Mouse (Mus musculus) G1E (cell line): Measurements from ENCODE around the gene Ppp1r1a. TPM values are rescaled to one million over a fixed set of nuclear protein-coding genes. Genes with fewer than 3 reads are reported as not detected.

Experiments
- ATAC-seq: 2 replicates; pipeline ENCODE4 v1.8.0; 2016; ENCODE audit warnings: mild to moderate bottlenecking; ENCODE audit not compliant: insufficient number of reproducible peaks, poor library complexity, low FRiP score, severe bottlenecking; ENCODE audit errors: extremely low read depth
- DNase-seq: peaks from one replicate; pipeline ENCODE4 v3.0.0; 2012; ENCODE audit warnings: low spot score
- H3K27me3 ChIP-seq: 2 replicates; pipeline ENCODE4 v1.6.1; 2012; ENCODE audit warnings: mild to moderate bottlenecking, low read length, inconsistent platforms; ENCODE audit not compliant: insufficient read depth
- H3K36me3 ChIP-seq: replicated peaks from 2 replicates; pipeline ENCODE3; 2012; ENCODE audit warnings: mild to moderate bottlenecking, inconsistent platforms
- H3K4me1 ChIP-seq: 2 replicates; pipeline ENCODE4 v1.6.1; 2012; ENCODE audit warnings: low read depth, low read length, inconsistent platforms, mixed read lengths; ENCODE audit not compliant: insufficient read depth
- H3K4me3 ChIP-seq: 2 replicates; pipeline ENCODE4 v1.5.1; 2012; ENCODE audit warnings: low read depth, mild to moderate bottlenecking, inconsistent platforms, low read length, moderate library complexity, mixed read lengths
- H3K9me3 ChIP-seq: replicated peaks from 2 replicates; pipeline ENCODE4 v1.6.1; 2012; ENCODE audit warnings: inconsistent platforms
- CTCF ChIP-seq: IDR thresholded peaks from 2 replicates; pipeline ENCODE4 v1.5.1; 2012; ENCODE audit warnings: low read depth, low read length, inconsistent platforms, mixed read lengths
- GATA1 ChIP-seq: IDR thresholded peaks from 2 replicates; pipeline ENCODE4 v1.6.1; 2012; ENCODE audit warnings: borderline replicate concordance, low read length, inconsistent platforms, mixed read lengths
- GATA2 ChIP-seq: IDR thresholded peaks from 2 replicates; pipeline ENCODE4 v1.6.1; 2012; ENCODE audit warnings: low read depth, low read length, inconsistent platforms, borderline replicate concordance
- POLR2AphosphoS5 ChIP-seq: IDR thresholded peaks from 2 replicates; pipeline ENCODE4 v1.6.1; 2012; ENCODE audit warnings: low read depth, low read length, inconsistent platforms; ENCODE audit not compliant: insufficient replicate concordance
- TAL1 ChIP-seq: conservative IDR thresholded peaks from 2 replicates; pipeline ENCODE4 v1.6.1; 2012; ENCODE audit warnings: low read depth, low read length, inconsistent platforms, mixed read lengths
- polyA plus RNA-seq: library from polyadenylated mRNA; stranded (reverse); fragments of >175 nt; gene quantifications from 2 replicates; pipeline ENCODE4 v1.2.3, GENCODE M21; 2012
- total RNA-seq, 2 experiments: library from RNA; stranded (forward) in 1 of 2; stranded (reverse) in 1 of 2; fragments of 200-1000 nt in 1 of 2; fragments of >200 nt in 1 of 2; fragmentation: Nextera tagmentation in 1 of 2; gene quantifications; 2 replicates each; pipeline ENCODE4 v1.2.3; 2014 to 2017

Ppp1r1a gene
- total and polyA plus RNA-seq, 3 experiments, result not detected

- no peak for TF ChIP-seq CTCF
- TF ChIP-seq GATA2, result no peak
- no peak for TF ChIP-seq GATA1
- TF ChIP-seq POLR2AphosphoS5, result no peak
- TF ChIP-seq TAL1, result no peak
- no peak for DNase-seq
- ATAC-seq, result no peak
- peaks cover 19% of the 10 kb centered on the region for H3K27me3 ChIP-seq
- H3K4me3 ChIP-seq, result no peak overlapping the region
- H3K9me3 ChIP-seq, result no peaks in the 10 kb centered on the region
- no peaks in the 10 kb centered on the region for H3K36me3 ChIP-seq
- no peaks in the 10 kb centered on the region for H3K4me1 ChIP-seq
Measured at GRCm38 (mm10) chr15:103535030-103535429, 2.8 kb downstream of the Ppp1r1a start.

- ATAC-seq, result no peak
- TF ChIP-seq CTCF, result no peak
- Histone ChIP-seq H3K36me3 (no peaks in the 10 kb centered on the region), H3K9me3 (no peaks in the 10 kb centered on the region), H3K4me3 (no peak overlapping the region), H3K27me3 (peaks cover 19% of the 10 kb centered on the region), H3K4me1 (peaks cover 5% of the 10 kb centered on the region; the same call in 1 of the 2 replicates)
- DNase-seq, result no peak
Measured at GRCm38 (mm10) chr15:103534054-103534620, 3.7 kb downstream of the Ppp1r1a start.

GRCm38 (mm10) chr15:103530372-103530771 lies 7.4 kb downstream of the Ppp1r1a start:
- no peaks in the 10 kb centered on the region; the same call in 1 of the 2 replicates for H3K27me3 ChIP-seq
- no peak for ATAC-seq
- H3K4me1 ChIP-seq, result peaks cover 5% of the 10 kb centered on the region; the same call in 1 of the 2 replicates
- H3K4me3 ChIP-seq, result no peak overlapping the region
- TF ChIP-seq CTCF, result peak; percentile 92
- no peak for TF ChIP-seq GATA2
- H3K36me3 ChIP-seq, result peaks cover 18% of the 10 kb centered on the region
- no peaks in the 10 kb centered on the region for H3K9me3 ChIP-seq
- peak; percentile 72 for DNase-seq

- Histone ChIP-seq H3K4me3 (no peak overlapping the region), H3K9me3 (no peaks in the 10 kb centered on the region), H3K27me3 (peaks cover 3% of the 10 kb centered on the region; the same call in 1 of the 2 replicates), H3K36me3 (peaks cover 35% of the 10 kb centered on the region), H3K4me1 (no peaks in the 10 kb centered on the region)
- no peak for ATAC-seq
- TF ChIP-seq GATA1 (no peak), TAL1 (no peak), CTCF (no peak), POLR2AphosphoS5 (no peak), GATA2 (no peak)
- no peak for DNase-seq
Measured at GRCm38 (mm10) chr15:103523156-103523555, 14.6 kb downstream of the Ppp1r1a start.

- Histone ChIP-seq H3K4me1 (no peaks in the 10 kb centered on the region), H3K27me3 (peaks cover 3% of the 10 kb centered on the region; the same call in 1 of the 2 replicates), H3K9me3 (no peaks in the 10 kb centered on the region), H3K36me3 (peaks cover 31% of the 10 kb centered on the region), H3K4me3 (no peak overlapping the region)
- no peak for TF ChIP-seq CTCF
- TF ChIP-seq GATA2, result no peak
- no peak for TF ChIP-seq POLR2AphosphoS5
- no peak for TF ChIP-seq TAL1
- no peak for TF ChIP-seq GATA1
- ATAC-seq, result no peak
- DNase-seq, result no peak
Measured at GRCm38 (mm10) chr15:103522458-103523099, 15.2 kb downstream of the Ppp1r1a start.

GRCm38 (mm10) chr15:103519386-103520378 lies 18.1 kb downstream of the Ppp1r1a start:
- no peaks in the 10 kb centered on the region for H3K9me3 ChIP-seq
- ATAC-seq (no peak), DNase-seq (no peak)
- peaks cover 18% of the 10 kb centered on the region for H3K36me3 ChIP-seq
- TF ChIP-seq POLR2AphosphoS5 (no peak), TAL1 (no peak), GATA2 (no peak), GATA1 (no peak), CTCF (no peak)
- no peak overlapping the region for H3K4me3 ChIP-seq
- H3K4me1 ChIP-seq, result no peaks in the 10 kb centered on the region
- peaks cover 10% of the 10 kb centered on the region for H3K27me3 ChIP-seq
